Mouse (Mus musculus) embryonic fibroblast, embryonic 13.5 days (primary cell): Measurements from ENCODE around the gene Fam50b.

Experiments
- CTCF ChIP-seq: IDR thresholded peaks from 2 replicates; pipeline ENCODE4 v1.5.1; 2011; ENCODE audit warnings: mild to moderate bottlenecking, control low read depth, low read length, moderate library complexity, borderline replicate concordance; ENCODE audit not compliant: insufficient read depth
- POLR2A ChIP-seq: IDR thresholded peaks from 2 replicates; pipeline ENCODE4 v1.6.1; 2011; ENCODE audit warnings: low read depth, mild to moderate bottlenecking, control low read depth, low read length, moderate library complexity

DNA sequence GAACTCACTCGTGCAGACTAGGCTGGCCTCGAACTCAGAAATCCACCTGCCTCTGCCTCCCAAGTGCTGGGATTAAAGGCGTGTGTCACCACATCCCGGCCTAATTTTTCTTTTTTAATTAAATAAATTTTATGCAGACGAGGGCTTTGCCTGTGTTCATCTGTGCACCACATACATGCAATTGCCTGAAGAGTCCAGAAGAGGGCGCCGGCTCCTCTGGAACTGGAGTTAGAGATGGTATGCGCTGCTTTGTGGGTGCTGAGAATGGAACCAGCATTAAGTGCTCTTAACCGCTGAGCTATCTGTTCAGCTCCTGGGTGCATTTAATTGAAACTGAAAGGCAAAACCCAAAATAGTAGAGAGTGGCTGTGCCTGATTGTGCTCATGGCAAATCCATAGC is 6.6 kb downstream of the Fam50b start:
- TF ChIP-seq POLR2A, result no peak
- TF ChIP-seq CTCF, result no peak
